Mouse (Mus musculus) layer of hippocampus, postnatal 36 days (tissue): ENCODE data around the gene Crim1. TPM values are rescaled to one million over a fixed set of nuclear protein-coding genes. Genes with fewer than 3 reads are reported as not detected.

ENCODE experiments used
- DNase-seq, 2 experiments: peaks; one replicate each; pipeline ENCODE4 v3.0.0; 2022
- total RNA-seq, 2 experiments: library from RNA; stranded (reverse); gene quantifications; 2 replicates each; pipeline ENCODE4 v1.2.3; 2021

The Crim1 gene
- total RNA-seq, 2 experiments from 2014 or later, result 137 to 139 TPM

- no peak for DNase-seq
Measured at GRCm38 (mm10) chr17:78211881-78212280, 11.8 kb downstream of the Crim1 start.

GRCm38 (mm10) chr17:78213128-78213527 is 13.1 kb downstream of the Crim1 start:
- DNase-seq, result no peak

DNA sequence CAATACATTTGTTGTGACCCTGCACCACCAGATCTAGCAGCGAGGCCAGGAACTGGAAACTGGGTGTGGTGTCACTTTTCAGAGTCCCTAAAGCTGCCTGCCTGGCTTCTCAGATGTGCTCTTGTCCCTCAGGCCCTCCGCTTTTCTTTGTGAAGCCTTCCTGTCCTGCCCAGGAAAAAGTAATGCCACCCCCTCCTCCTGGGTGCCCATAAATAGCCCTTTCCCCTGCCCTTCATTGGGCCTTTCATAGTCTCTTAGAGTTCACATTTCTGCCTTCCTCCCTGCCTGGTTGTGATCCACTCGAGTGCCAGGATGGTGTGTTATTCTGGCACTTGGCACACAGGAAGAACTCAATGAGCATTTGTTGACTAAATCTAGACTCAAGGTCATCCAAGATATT is 16.5 kb downstream of the Crim1 start:
- DNase-seq, result no peak

DNA sequence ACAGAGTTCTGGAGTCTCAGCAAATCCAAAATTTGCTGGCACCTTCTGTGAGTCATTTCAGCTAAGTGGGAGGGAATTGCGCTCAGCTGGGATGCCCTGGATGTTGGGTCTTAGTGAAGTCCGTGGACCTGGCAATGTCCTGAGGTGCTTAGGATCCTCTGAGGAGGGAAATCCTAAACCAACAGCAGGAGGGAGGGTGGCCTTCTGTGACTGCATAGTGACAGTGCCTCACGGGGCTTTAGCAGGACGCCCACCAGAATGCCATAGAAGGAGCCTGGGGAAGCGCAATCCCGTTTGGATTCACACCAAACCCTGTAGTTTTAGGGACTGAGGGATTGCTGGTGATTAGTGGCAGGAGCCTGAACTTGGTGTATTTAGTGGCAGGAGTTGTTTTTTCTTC is 17.4 kb downstream of the Crim1 start:
- no peak for DNase-seq

- DNase-seq, result no peak
Measured at GRCm38 (mm10) chr17:78218506-78219232, 18.6 kb downstream of the Crim1 start.

DNA sequence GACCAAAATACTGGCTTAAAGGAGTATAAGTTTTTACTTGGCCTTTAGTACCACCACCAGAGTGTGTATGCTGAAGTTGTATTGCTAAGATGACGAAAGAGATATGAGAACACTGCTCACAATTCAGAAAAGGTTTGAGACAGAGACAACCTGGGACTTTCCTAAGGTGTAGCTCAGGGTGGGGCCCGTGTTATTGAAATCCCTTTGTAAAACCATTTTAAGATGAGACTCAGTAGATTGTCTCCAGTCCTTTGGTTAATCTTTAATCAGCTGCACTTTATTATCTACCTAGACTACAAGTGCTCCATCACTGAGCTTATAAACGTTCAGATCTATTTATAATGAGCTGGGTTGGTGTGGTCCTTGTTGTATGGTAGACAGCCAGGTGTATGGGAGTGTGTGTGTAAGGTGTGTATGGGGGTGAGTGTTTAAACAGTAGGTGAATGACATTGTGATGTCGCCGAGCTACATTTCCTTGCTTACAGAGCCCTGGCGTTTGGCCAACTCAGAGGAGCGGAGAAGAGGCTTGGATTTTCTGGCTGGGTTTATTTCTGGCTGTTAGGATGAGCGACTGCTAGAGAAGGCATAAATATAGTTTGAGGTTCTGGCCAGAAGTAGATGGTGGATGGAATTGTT is 21.1 kb downstream of the Crim1 start:
- no peak for DNase-seq

- DNase-seq, result no peak
Measured at GRCm38 (mm10) chr17:78221860-78222259, 21.8 kb downstream of the Crim1 start.

DNA sequence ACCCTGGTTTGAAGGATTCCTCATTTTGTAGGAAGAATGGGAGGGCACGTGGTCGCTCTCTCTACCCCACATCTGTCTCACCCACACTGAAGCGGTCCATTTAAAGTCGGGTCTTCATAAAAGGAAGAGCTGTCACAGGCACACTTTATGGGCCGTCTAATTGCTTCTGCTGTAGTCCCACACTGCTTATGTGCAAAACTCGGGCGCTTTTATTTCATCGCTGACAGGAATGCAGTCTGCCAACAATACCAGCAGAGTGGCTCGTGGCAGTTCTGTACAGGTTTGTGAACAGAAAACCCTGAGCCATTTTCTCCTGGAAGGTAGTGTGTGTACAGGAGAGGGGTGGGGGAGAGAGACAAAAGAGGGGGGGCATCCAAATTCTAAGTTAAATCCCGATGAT is 23.9 kb downstream of the Crim1 start:
- DNase-seq, result no peak

DNA sequence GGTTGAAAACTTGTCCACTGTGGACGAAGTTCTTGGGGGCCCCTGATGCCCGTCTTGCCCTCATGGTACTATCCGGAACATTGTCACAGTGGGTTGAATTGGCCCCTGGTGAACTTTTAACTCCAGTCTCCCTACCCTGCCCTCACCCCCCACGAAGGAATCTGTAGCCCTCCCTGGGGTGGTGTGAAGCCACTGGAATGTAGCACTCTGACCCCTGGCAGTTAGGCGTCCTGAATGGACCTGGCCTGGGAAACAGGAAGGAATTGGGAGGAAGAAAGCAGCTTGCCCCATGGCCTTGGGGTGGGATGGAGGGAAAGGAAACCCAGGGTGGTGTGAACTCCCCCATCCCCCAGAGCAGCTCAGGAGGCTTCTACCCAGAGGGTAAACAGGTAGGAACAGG is 25.5 kb downstream of the Crim1 start:
- no peak for DNase-seq

GRCm38 (mm10) chr17:78227211-78227610 is 27.2 kb downstream of the Crim1 start:
- no peak for DNase-seq

DNA sequence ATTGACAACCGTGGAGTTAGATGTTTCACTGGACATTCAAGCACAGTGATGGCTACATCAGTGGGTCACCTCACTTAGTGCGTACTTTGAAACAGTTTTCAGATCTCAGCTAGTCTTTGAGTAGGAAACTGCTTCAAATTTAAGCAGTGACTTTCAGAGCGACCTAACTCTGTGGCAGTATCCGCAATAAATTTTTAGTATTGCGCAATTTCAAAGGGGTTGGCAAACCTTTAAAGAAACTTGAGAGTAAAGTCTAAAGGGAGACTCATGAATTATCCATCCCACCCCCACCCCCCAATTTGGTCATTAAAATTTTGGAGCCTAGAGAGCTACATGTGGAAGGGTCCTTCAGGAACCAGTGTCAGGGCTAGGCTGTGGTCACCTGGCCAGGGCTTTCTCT is 31.5 kb downstream of the Crim1 start:
- DNase-seq, result no peak

DNA sequence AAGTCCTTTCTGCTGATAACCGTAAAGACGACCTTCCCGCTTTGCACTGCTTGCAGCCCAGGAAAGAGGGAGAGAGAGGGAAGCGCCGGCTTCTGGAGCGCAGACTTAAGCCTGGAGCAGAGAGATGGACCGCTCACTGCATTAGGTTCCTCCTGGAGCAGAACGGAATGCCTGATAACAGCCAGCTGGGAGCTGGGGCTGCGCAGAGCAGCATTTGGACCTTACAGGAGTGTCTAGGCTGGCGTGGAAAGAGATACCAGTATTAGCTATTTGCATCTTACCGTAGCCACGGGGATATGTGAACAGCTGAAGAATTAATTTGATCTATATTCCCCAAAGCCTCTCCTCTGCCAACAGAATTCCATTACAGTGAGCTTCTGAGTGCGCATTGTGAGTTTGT is 32.7 kb downstream of the Crim1 start:
- DNase-seq, result peak in 1 of 2 experiments; percentile 23

- no peak for DNase-seq
Measured at GRCm38 (mm10) chr17:78233873-78234272, 33.8 kb downstream of the Crim1 start.

- no peak for DNase-seq
Measured at GRCm38 (mm10) chr17:78236126-78236525, 36.1 kb downstream of the Crim1 start.

- no peak for DNase-seq
Measured at GRCm38 (mm10) chr17:78237954-78238353, 37.9 kb downstream of the Crim1 start.

DNA sequence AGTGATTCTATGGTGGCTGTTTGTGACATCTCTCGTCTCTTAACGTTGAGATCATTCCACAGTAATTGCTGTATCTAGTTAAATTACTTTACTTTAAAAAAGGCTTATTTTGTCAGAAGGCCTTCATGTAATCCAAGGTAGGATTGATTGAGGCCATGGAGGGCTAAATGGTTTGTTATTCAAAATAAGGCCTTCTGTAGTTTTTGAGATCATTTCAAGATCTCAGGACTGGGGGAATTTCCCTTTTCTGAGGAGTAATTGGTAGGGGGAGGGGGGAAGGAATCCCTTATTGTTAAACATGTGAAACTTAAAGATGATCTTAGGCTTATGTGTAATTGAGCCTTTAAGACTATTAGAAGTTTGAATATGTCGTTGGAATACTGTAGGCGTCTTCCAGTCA is 40.1 kb downstream of the Crim1 start:
- no peak for DNase-seq

GRCm38 (mm10) chr17:78241238-78241637 is 41.2 kb downstream of the Crim1 start:
- no peak for DNase-seq

DNA sequence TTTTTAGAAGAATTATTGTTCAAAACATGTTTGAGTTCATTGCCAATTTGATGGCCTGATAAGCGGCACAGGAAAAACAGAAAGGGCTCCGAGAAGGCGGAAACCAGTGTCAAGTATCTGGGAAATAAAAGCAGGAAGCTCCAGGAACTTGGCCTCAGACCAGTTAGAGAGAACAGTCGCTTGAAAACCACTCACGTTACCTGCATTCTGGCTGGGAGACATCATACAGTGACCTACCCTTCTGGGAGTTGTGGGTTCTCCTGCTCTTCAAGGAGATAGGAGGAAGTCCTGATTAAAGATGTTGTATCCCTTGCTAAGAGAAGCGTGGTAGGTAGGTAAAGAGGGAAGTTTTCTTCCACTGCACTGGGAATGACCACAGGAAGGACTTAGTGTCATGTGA is 44.7 kb downstream of the Crim1 start:
- DNase-seq, result no peak

GRCm38 (mm10) chr17:78245444-78245843 is 45.4 kb downstream of the Crim1 start:
- no peak for DNase-seq

DNA sequence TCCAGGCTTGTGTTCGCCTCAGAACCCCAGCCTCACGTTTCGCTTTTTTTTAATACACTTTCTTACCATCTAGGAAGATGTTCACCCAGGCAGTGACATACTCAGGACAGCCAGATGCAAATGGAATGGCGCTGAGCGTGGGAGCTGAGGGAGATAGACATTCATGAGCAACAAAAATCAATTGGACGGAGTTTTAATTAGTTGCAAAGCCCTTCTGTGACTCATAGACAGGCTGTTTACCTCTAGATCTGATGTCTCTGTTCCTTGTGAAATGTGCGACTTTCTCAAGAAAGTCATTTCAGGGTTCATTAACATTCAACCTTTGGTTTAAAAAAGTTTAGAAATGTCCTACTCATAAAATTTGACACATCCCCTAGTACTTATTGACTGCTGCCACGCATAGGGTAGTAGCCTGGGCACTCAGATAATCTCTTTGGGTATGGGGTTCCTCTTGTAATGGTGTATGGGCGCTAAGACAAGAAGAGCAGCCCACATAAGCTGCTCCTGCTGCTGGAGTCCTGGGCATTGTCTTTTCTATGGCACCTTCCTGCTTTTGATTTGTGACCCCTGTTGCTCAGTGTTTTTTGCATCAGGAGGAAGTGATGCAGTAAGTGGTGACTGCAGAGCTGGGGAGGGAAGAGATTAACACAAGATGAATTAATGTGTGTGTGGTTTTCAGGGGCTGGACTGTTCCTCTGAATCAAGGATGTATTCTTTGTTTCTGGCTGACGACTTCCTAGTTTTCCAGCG is 46.8 kb downstream of the Crim1 start:
- DNase-seq, result no peak

DNA sequence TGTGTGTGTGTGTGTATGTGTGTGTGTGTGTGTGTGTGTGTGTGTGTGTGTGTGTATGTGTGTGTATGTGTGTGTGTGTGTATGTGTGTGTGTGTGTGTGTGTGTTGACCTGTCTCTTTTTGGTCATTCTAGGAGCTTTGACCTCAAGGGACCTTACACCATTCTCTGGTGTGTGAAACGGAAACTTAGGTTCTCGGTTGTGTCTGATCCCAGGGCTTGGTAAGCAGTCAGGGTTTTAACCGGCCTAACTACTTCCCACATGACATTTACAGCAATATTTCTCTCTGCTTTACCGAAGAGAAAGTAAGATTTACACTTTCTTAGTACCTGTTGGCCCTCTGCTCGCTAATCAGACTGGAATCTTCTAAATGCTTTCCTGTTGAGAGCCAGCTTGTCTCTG is 48.1 kb downstream of the Crim1 start:
- DNase-seq, result no peak

DNA sequence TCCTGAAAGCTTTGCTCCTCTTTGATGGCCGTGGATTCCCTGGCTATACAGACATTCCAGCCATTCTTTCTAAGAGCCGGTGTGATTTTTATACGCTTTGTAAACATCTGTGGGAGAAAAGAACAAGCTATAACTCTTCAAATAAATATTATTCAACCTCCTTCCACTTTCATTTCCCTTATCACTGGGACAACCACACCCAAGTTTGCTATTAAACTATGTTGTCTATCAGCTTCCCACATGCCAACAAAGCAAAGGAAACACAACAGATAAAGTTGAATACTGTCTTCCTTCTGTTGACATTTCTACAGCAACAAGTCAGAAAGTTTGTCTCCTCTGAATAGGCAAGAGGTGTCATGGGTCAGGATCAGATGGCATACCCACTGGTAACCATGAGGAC is 48.9 kb downstream of the Crim1 start:
- no peak for DNase-seq

DNA sequence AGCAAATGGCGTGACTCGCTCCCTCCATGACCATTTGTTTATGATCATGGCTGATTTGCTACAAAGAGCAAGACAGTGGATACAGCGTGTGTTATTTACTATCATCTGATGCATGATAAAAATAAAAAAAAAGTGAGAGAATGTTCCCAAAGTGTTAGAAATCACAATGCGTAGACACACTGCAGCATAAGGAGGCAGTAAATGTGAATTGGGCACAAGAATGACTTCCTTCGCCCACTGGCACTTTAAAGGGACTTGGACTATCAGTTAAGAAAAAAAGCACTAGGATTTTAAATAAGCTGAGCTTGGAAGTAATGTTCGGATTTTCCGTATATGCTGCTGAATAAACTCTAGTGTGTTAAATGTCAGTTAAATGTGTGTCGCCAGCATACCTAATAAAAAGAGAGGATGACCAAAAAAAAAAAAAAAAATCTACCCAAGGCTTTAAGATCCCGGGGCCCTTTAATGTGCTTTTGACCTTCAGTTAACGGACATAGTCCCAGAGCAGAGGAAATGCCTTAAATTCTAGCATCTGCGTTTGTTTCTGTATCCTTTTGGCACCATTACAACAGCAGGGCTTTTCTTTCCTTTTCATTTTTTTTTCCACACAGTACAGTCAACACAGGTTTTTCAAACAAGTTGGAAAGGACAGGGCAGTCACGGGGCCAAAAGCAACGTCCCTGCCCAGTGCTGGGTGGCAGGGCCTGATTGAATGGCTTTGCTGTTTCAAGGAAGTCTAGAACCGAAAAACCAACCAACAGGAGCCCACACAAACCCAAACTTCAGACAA is 50.3 kb downstream of the Crim1 start:
- DNase-seq, result no peak
